Mouse (Mus musculus): ENCODE results near the gene Ggta1.

GRCm38 (mm10) chr2:35504417-35504776 lies 41.4 kb upstream of the Ggta1 start:
- TF ChIP-seq CTCF (IDR thresholded peaks at IDR 0.05; ENCODE audit: extremely low read depth, insufficient read depth, low read length), result no peak
- TF ChIP-seq POLR2A (IDR thresholded peaks at IDR 0.05; ENCODE audit: extremely low read depth, insufficient read depth, low read length), result no peak
